Mouse (Mus musculus) urinary bladder, adult 2 months (tissue): ENCODE data around the gene Tmem234. TPM values are rescaled to one million over a fixed set of nuclear protein-coding genes. Genes with fewer than 3 reads are reported as not detected.

ENCODE experiments used
- DNase-seq: peaks from one replicate; pipeline ENCODE4 v3.0.0; 2022; ENCODE audit warnings: low spot score
- polyA plus RNA-seq: library from polyadenylated mRNA; depleted of rRNA; stranded (reverse); fragments of >200 nt; gene quantifications from 2 replicates; pipeline ENCODE4 v1.2.3, GENCODE M21; 2012; rRNA removed

The Tmem234 gene
- polyA plus RNA-seq, 1 experiment, result 183 TPM

DNA sequence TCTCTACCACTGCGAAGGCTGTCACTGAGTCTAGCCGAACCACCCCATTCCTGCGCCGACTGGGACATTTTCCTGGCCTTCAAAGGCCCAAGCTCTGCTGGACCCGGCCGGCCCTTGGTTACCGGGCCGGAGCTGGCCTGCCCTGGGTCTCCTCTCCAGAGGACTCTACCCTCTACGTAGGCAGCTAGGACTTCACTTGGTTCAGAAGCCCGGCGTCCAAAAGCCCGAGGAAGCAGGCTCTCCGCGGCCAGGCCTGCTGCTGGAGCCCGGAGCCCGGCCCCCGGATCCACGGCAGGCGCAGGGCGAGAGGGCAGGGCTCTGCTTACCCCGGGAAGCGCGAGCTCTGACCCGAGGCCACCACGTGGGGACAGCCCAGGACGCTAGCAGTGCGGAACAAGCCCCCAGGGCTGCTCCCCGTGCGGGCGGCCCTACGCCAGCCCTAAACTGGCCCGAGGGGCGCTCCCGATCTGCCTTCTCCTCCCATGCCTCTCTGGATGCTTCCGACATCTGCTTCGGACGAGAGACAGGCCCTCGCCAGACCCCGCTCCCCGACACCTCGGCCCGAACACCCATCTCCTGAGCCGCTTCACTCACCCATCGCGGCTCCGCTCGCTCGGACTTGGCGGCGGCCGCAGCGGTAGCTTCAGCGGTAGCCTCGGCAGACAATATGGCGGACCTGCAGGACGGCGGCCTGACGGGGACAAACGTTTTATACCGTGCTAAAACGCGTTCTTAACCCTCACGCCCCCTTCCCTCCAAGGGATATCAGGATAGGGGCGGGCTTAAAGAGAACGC is 71.8 kb downstream of the Tmem234 start, which contains the start of gene Kpna6:
Gene Kpna6 (minus strand): TSS at position 685 of the 795 bp plus-strand sequence.
- peak; percentile 89 for DNase-seq

DNA sequence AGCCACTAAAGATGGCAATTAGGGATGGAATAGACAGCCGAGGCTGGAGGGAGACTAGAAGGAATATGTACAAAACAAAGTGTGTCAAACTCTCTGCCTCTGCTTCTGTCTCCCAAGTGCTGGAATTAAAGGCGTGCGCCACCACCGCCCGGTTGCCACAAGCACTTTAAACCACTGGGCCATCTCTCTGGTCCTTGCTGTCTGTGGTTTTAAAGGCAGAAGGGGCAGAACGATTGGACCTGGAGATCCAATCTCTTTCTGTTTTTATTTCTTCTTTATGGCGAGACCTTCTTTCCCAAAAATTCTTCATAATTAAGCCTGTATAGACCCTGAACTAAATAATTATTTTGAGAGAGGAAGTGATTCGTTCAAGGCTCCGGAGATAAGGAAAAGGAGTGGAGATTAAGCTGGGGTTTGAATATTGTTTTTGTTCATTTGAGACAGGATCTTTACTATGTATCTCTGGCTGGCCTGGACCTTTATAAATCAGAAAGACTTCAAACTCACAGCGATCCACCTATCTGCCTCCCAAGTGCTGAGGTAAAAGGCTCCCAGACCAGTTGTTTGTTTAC is 72.5 kb downstream of the Tmem234 start:
- DNase-seq, result no peak

Other genes starting within 250 kb of the Tmem234 start
- gene Zbtb8a, start 222.6 kb upstream of the Tmem234 start, polyA plus RNA-seq, result 18.7 and 21.0 TPM in 2 replicates
- 1.8 and 3.0 TPM in 2 replicates for gene Zbtb8b, start 159.8 kb upstream of the Tmem234 start, polyA plus RNA-seq
- gene Bsdc1, start 139.1 kb upstream of the Tmem234 start, polyA plus RNA-seq, result 15.0 and 27.5 TPM in 2 replicates
- 0.15 TPM in 1 of 2 replicates, not detected in the other for gene Tssk3, start 109.6 kb upstream of the Tmem234 start, polyA plus RNA-seq
- 0.73 and 0.94 TPM in 2 replicates for gene Fam229a, start 109.5 kb upstream of the Tmem234 start, polyA plus RNA-seq
- 151 and 161 TPM in 2 replicates for gene Marcksl1, start 87.1 kb upstream of the Tmem234 start, polyA plus RNA-seq
- gene Hdac1, start 58.0 kb upstream of the Tmem234 start, polyA plus RNA-seq, result 101 and 112 TPM in 2 replicates
- 2.9 and 3.7 TPM in 2 replicates for gene Lck, start 27.0 kb upstream of the Tmem234 start, polyA plus RNA-seq
- 4.0 and 4.7 TPM in 2 replicates for gene Fam167b, start 22.1 kb upstream of the Tmem234 start, polyA plus RNA-seq
- gene Eif3i, start within 50 bp of the Tmem234 start, polyA plus RNA-seq, result 246 and 264 TPM in 2 replicates
- 5.6 and 7.6 TPM in 2 replicates for gene Dcdc2b, start 13.6 kb downstream of the Tmem234 start, polyA plus RNA-seq
- gene Iqcc, start 18.4 kb downstream of the Tmem234 start, polyA plus RNA-seq, result 29.4 and 32.6 TPM in 2 replicates
- gene Ccdc28b, start 23.3 kb downstream of the Tmem234 start, polyA plus RNA-seq, result 48.4 and 49.4 TPM in 2 replicates
- 29.9 and 30.0 TPM in 2 replicates for gene Txlna, start 40.4 kb downstream of the Tmem234 start, polyA plus RNA-seq
- 35.8 and 37.8 TPM in 2 replicates for gene Kpna6, start 72.1 kb downstream of the Tmem234 start, polyA plus RNA-seq
- gene Tmem39b, start 96.2 kb downstream of the Tmem234 start, polyA plus RNA-seq, result 16.6 and 19.9 TPM in 2 replicates
- 21.7 and 39.0 TPM in 2 replicates for gene Khdrbs1, start 141.6 kb downstream of the Tmem234 start, polyA plus RNA-seq
- gene Ptp4a2, start 210.6 kb downstream of the Tmem234 start, polyA plus RNA-seq, result 121 and 139 TPM in 2 replicates